Mouse (Mus musculus): ENCODE data around the gene Mrto4. TPM values are rescaled to one million over a fixed set of nuclear protein-coding genes. Genes with fewer than 3 reads are reported as not detected.
"Not testable (repeated sequence)": the region's sequence is repeated elsewhere in the genome, so short reads cannot be mapped to it uniquely, and the experiment has no call there.

Gene Mrto4
- 120 and 123 TPM in 2 replicates for polyA plus RNA-seq (2014; fragmentation: Nextera tagmentation; extraction: Ambion mirVana)

DNA sequence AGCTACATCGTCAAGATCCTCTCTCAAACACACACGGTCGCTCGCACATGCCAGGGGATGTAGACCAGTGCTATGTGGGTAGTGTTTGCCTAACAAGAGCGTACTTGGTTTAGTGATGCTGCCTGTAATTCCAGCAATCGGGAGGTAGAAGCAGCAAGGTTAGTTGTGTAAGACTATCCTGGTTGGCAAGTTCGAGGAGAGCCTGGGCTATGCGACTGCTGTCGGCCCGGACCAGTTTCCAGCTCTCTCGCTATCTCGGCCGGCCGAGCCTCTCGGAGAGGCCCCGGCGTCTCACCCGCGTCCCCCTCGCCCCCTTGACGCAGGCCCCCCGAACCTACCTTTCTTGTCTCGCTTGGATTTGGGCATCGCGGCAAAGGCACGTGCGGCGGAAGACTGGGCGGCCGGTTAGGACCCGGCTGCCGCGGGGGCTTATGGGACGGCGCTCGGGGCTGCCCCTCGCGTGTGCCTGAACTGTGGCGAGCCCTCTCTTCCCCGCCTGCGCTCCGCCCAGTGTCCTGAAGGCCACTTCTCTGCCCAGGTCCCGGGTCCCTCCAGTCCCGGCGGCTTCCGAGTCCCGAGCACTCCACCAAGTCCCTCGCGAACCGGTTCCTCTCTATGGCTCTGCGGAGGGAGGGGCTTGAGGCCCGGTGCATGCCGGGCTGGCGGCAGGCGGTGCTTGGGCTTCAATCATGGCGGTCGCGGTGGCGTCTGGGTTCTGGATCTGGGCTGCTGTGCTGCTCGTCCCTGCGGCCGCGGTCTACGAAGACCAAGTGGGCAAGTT, at the start of gene Mrto4, which contains the start of the genes Emc1 and Ubr4:
Gene Mrto4, minus strand, starts transcription at position 646 of the 781 bp plus-strand sequence.
Gene Emc1, plus strand, starts transcription at position 657 of the 781 bp plus-strand sequence.
Gene Ubr4, plus strand, starts transcription at position 679 of the 781 bp plus-strand sequence.
- Histone ChIP-seq H3K4me1 (replicated peaks; ENCODE audit: control insufficient read depth, insufficient read depth, low read length) (peaks cover 6% of the 10 kb centered on the region), H3K9me3 (ENCODE audit: control insufficient read depth, low read length) (no peaks in the 10 kb centered on the region), H3K4me2 (replicated peaks; ENCODE audit: low read depth, low read length) (peak within 1 kb of the TSS; percentile 85), H3K9ac (ENCODE audit: low read depth, low read length) (peak within 1 kb of the TSS; percentile 96), H3K36me3 (ENCODE audit: control insufficient read depth, insufficient read depth, low read length) (peaks cover 6% of the 10 kb centered on the region; the same call in 1 of the 2 replicates), H3K27me3 (ENCODE audit: control insufficient read depth, insufficient read depth, low read length) (no peaks in the 10 kb centered on the region), H3K27ac (ENCODE audit: low read depth, low read length) (peak within 1 kb of the TSS; percentile 97), H3K4me3 (ENCODE audit: low read depth, low read length) (peak within 1 kb of the TSS; percentile 65)
- ATAC-seq (ENCODE audit: low FRiP score) (peak; percentile 94), DNase-seq (ENCODE audit: low spot score) (peak; percentile 86)
- WGBS, result 0% methylated on average over 60 of the region's 64 CpGs

DNA sequence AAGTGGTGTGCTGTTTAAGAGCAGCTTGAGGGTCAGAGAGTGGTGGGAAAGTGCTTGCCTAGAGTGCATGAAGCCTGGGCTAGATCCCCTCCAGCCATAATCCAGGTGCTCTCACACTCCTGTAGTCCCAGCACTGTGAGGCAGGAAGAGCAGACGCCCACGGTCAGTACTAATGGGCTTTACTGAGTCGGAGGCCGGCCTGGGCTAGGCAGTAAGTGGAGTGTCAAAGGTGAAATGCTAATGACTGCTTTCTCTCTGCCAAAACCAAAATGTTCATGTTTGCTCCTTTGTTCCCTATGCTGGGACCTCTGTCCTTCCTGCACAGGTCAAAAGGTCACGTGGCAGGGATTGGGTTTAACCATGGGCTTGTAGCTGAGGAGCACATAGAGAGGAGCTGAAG, 48.1 kb upstream of the Mrto4 start:
- Histone ChIP-seq H3K4me1 (replicated peaks; ENCODE audit: control insufficient read depth, insufficient read depth, low read length) (no peaks in the 10 kb centered on the region), H3K9me3 (ENCODE audit: control insufficient read depth, low read length) (no peaks in the 10 kb centered on the region), H3K4me2 (replicated peaks; ENCODE audit: low read depth, low read length) (no peak overlapping the region), H3K4me3 (ENCODE audit: low read depth, low read length) (no peak overlapping the region), H3K27me3 (ENCODE audit: control insufficient read depth, insufficient read depth, low read length) (no peaks in the 10 kb centered on the region), H3K27ac (ENCODE audit: low read depth, low read length) (no peak overlapping the region), H3K36me3 (ENCODE audit: control insufficient read depth, insufficient read depth, low read length) (peaks cover 24% of the 10 kb centered on the region), H3K9ac (ENCODE audit: low read depth, low read length) (no peak overlapping the region)
- ATAC-seq (ENCODE audit: low FRiP score), result no peak
- no peak for DNase-seq (ENCODE audit: low spot score)
- 81% methylated on average over 5 of the region's 5 CpGs for WGBS

DNA sequence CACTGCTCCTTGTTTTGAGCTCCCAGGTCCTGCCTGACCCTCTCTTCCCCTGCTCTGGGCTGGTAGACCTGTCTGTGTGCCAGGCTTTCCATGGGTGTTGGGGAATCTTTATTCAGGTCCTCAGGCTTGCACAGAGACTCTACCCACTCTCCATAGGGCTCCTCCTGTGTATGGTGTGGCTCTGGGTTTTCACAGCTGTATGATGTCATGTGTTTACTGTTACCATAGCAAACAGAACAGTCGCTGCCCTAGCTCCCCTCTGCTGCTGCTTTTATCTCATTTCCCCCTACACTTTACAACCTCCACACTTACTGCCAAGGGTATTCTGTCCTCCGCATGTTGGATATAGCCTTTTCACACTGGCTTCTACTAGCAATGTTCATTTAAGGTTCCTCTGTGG, 43.1 kb upstream of the Mrto4 start:
- 90% methylated on average over 2 of the region's 2 CpGs for WGBS
- DNase-seq (ENCODE audit: low spot score), result no peak
- ATAC-seq (ENCODE audit: low FRiP score), result no peak

DNA sequence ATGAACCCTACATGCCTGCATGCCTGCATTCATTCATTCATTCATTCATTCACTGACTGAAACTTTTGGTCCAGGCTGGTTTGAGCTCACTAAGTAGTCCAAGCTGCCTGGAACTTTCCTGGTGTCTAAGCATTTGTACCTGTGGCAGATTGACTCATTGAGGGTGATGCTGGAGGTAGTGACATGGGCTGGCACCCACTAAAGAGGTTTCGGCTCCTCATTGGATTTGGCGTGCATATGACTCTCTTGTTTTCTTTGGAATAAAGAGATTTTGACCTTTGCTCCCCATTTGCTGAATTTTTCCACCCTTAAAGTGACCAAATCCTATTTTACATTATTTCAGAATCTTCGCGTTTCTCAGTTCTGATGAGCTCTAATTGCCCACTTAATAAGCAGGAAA, 37.2 kb upstream of the Mrto4 start:
- Histone ChIP-seq H3K36me3 (ENCODE audit: control insufficient read depth, insufficient read depth, low read length) (peaks cover 13% of the 10 kb centered on the region), H3K9me3 (ENCODE audit: control insufficient read depth, low read length) (no peaks in the 10 kb centered on the region), H3K27ac (ENCODE audit: low read depth, low read length) (no peak overlapping the region), H3K4me1 (replicated peaks; ENCODE audit: control insufficient read depth, insufficient read depth, low read length) (no peaks in the 10 kb centered on the region), H3K9ac (ENCODE audit: low read depth, low read length) (no peak overlapping the region), H3K4me2 (replicated peaks; ENCODE audit: low read depth, low read length) (no peak overlapping the region), H3K27me3 (ENCODE audit: control insufficient read depth, insufficient read depth, low read length) (no peaks in the 10 kb centered on the region), H3K4me3 (ENCODE audit: low read depth, low read length) (no peak overlapping the region)
- ATAC-seq (ENCODE audit: low FRiP score), result no peak
- WGBS, result 94% methylated on average over 4 of the region's 4 CpGs
- no peak for DNase-seq (ENCODE audit: low spot score)

More for the DNA sequence above, 43.1 kb upstream of the Mrto4 start:
- H3K4me2 ChIP-seq (replicated peaks; ENCODE audit: low read depth, low read length), result no peak overlapping the region
- no peak overlapping the region for H3K4me3 ChIP-seq (ENCODE audit: low read depth, low read length)
- H3K4me1 ChIP-seq (replicated peaks; ENCODE audit: control insufficient read depth, insufficient read depth, low read length), result no peaks in the 10 kb centered on the region
- no peak overlapping the region for H3K9ac ChIP-seq (ENCODE audit: low read depth, low read length)
- no peaks in the 10 kb centered on the region for H3K9me3 ChIP-seq (ENCODE audit: control insufficient read depth, low read length)
- H3K36me3 ChIP-seq (ENCODE audit: control insufficient read depth, insufficient read depth, low read length), result peaks cover 23% of the 10 kb centered on the region
- no peaks in the 10 kb centered on the region for H3K27me3 ChIP-seq (ENCODE audit: control insufficient read depth, insufficient read depth, low read length)
- no peak overlapping the region for H3K27ac ChIP-seq (ENCODE audit: low read depth, low read length)

DNA sequence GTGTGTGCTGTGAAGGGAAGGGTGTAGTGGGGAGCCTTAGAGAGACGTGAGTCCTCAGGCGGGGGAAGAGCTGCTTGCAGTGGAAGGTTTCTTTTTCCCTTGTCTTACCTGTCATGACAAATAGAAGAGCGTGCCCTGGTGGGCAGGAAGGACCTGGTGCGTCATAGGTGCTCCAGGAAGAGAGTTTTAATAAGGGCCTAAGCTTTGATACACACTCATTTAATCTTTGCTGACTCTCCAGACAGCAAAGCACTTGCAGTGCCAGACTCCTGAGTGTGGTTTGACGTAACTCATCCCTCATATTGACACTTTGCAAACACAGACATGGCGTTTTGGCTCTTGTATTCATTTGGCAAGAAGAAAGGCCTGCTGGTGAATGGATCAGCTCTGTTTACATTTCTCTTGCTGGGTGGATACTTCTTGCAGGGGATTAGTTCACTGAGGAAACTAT, 34.5 kb upstream of the Mrto4 start:
- no peaks in the 10 kb centered on the region for H3K27me3 ChIP-seq (ENCODE audit: control insufficient read depth, insufficient read depth, low read length)
- H3K4me1 ChIP-seq (replicated peaks; ENCODE audit: control insufficient read depth, insufficient read depth, low read length), result no peaks in the 10 kb centered on the region
- H3K9ac ChIP-seq (ENCODE audit: low read depth, low read length), result no peak overlapping the region
- whole genome bisulfite sequencing, result 71% methylated on average over 6 of the region's 6 CpGs
- no peak overlapping the region for H3K4me2 ChIP-seq (replicated peaks; ENCODE audit: low read depth, low read length)
- ATAC-seq (ENCODE audit: low FRiP score) (no peak), DNase-seq (ENCODE audit: low spot score) (no peak)
- H3K4me3 ChIP-seq (ENCODE audit: low read depth, low read length), result no peak overlapping the region
- no peaks in the 10 kb centered on the region for H3K9me3 ChIP-seq (ENCODE audit: control insufficient read depth, low read length)
- H3K36me3 ChIP-seq (ENCODE audit: control insufficient read depth, insufficient read depth, low read length), result no peaks in the 10 kb centered on the region
- no peak overlapping the region for H3K27ac ChIP-seq (ENCODE audit: low read depth, low read length)

DNA sequence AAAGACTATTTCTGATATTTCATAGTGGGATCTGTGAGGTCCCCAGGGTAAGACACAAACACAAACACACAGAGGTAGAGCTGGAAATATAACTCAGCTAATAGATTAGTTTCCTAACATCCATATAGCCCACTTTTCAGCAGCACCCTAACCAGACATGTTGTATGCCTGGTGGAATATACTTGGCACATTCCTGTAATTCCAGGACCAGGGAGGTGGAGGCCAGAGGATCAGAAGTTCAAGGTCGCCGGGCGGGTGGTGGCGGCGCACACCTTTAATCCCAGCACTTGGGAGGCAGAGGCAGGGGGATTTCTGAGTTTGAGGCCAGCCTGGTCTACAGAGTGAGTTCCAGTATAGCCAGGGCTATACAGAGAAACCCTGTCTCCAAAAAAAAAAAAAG, 33.5 kb upstream of the Mrto4 start:
- H3K27me3 ChIP-seq (ENCODE audit: control insufficient read depth, insufficient read depth, low read length); H3K4me1 ChIP-seq (replicated peaks; ENCODE audit: control insufficient read depth, insufficient read depth, low read length); DNase-seq (ENCODE audit: low spot score); ATAC-seq (ENCODE audit: low FRiP score); H3K27ac ChIP-seq (ENCODE audit: low read depth, low read length); H3K9ac ChIP-seq (ENCODE audit: low read depth, low read length); H3K9me3 ChIP-seq (ENCODE audit: control insufficient read depth, low read length); H3K36me3 ChIP-seq (ENCODE audit: control insufficient read depth, insufficient read depth, low read length); H3K4me3 ChIP-seq (ENCODE audit: low read depth, low read length); H3K4me2 ChIP-seq (replicated peaks; ENCODE audit: low read depth, low read length): not testable (repeated sequence)
- 84% methylated on average over 5 of the region's 5 CpGs for WGBS

DNA sequence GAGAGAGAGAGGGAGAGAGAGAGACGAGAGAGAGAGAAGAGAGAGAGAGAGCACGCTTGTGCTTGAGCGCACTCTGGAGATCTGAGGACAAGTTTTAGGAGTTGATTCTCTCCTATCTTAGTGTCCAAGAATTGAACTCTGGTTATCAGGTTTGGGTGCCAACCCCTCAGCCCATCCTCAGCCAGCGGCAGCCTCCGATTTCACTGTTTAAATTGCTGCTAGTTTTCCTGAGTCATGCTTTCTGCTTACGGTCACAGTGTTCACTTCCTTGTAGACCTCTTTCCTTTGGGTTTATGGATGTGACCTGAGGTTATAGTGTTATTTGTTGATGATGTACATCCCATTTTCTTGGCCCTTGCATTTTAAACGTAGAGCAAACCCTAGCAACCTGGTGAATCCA, 29.9 kb upstream of the Mrto4 start:
- DNase-seq (ENCODE audit: low spot score) (no peak), ATAC-seq (ENCODE audit: low FRiP score) (no peak)
- H3K4me1 ChIP-seq (replicated peaks; ENCODE audit: control insufficient read depth, insufficient read depth, low read length), result peaks cover 4% of the 10 kb centered on the region
- no peak overlapping the region for H3K27ac ChIP-seq (ENCODE audit: low read depth, low read length)
- no peak overlapping the region for H3K4me2 ChIP-seq (replicated peaks; ENCODE audit: low read depth, low read length)
- no peaks in the 10 kb centered on the region for H3K9me3 ChIP-seq (ENCODE audit: control insufficient read depth, low read length)
- no peak overlapping the region for H3K4me3 ChIP-seq (ENCODE audit: low read depth, low read length)
- H3K9ac ChIP-seq (ENCODE audit: low read depth, low read length), result no peak overlapping the region
- no peaks in the 10 kb centered on the region for H3K36me3 ChIP-seq (ENCODE audit: control insufficient read depth, insufficient read depth, low read length)
- no peaks in the 10 kb centered on the region for H3K27me3 ChIP-seq (ENCODE audit: control insufficient read depth, insufficient read depth, low read length)
- WGBS, result 82% methylated on average over 7 of the region's 7 CpGs

DNA sequence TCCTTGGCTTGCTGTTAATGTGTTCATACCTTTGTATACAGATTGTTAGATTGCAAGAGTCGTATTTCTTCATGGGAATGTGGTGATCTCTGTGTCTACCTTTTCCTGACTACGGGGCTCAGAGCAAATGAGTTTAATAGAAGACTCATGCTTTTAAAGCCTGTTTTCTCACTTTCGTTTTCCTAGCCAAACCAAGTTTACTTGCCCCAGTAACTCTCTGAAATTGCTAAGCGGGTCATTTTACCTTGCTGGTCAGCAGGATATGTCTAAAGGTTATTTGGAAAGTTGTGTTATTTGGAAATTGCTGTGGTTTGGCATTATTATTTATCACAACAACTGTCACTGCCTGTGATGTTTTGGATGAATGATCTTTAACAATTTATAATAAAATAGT, 29.1 kb upstream of the Mrto4 start:
- 55% methylated on average over 4 of the region's 4 CpGs for WGBS

More for the DNA sequence above, 29.1 kb upstream of the Mrto4 start:
- Histone ChIP-seq H3K4me1 (replicated peaks; ENCODE audit: control insufficient read depth, insufficient read depth, low read length) (peaks cover 4% of the 10 kb centered on the region), H3K4me3 (ENCODE audit: low read depth, low read length) (peak overlapping the region; percentile 82), H3K27me3 (ENCODE audit: control insufficient read depth, insufficient read depth, low read length) (no peaks in the 10 kb centered on the region), H3K4me2 (replicated peaks; ENCODE audit: low read depth, low read length) (peak overlapping the region; percentile 72), H3K9ac (ENCODE audit: low read depth, low read length) (peak overlapping the region; percentile 71), H3K27ac (ENCODE audit: low read depth, low read length) (no peak overlapping the region), H3K9me3 (ENCODE audit: control insufficient read depth, low read length) (no peaks in the 10 kb centered on the region), H3K36me3 (ENCODE audit: control insufficient read depth, insufficient read depth, low read length) (no peaks in the 10 kb centered on the region)
- ATAC-seq (ENCODE audit: low FRiP score) (no peak), DNase-seq (ENCODE audit: low spot score) (no peak)
